Mouse (Mus musculus) E14TG2a.4 (cell line): ENCODE measurements at regions not wholly inside any gene's neighbourhood (a gene's known extent, or its start where the extent isn't known, plus 50 kb on each side); places are given as distances from the start of the nearest gene placed in this dataset.

Experiments
- CTCF ChIP-seq: conservative IDR thresholded peaks from 2 replicates; pipeline ENCODE4 v1.5.1; 2014; ENCODE audit warnings: low read length
- NANOG ChIP-seq: IDR thresholded peaks from 2 replicates; pipeline ENCODE4 v1.6.1; 2014; ENCODE audit warnings: borderline replicate concordance, low read length, mixed read lengths
- POU5F1 ChIP-seq: IDR thresholded peaks from 2 replicates; pipeline ENCODE4 v1.6.1; 2014; ENCODE audit warnings: low read length, borderline replicate concordance

DNA sequence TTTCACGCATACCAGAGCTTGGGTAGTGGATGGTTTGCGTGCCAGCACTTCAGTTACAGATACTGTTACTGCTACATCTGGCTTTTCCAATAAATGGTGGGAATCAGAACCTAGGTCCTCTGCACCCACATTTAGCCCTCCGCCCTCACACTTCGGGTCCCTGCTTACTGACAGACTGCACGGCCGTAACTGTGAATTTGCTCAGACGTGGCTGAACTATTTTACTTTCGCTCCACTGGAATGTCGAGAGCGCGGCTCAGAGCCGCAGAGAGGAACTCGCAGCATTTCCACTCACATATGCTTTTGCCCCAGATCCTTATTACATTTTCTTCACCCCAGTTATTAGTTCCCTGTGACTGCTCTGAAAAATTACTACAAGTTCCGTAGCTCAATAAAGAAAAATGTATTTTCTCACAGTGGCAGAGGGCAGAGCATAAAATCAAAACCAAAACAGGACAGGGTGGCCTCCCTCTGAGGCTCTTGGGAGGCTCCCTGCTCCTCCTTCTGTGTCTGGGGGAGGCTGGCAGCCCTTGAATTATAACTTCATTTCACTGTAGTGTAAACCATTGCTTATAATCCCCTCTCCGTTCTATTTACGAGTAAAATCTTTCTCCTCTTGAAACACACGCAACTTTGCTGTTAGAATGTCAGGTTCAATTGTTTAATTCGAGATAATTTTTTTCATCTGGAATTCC, 1024.7 kb downstream of the Fam19a2 start:
- TF ChIP-seq CTCF (no peak), NANOG (no peak), POU5F1 (no peak)
